Mouse (Mus musculus): ENCODE measurements at regions not wholly inside any gene's neighbourhood (a gene's known extent, or its start where the extent isn't known, plus 50 kb on each side); places are given as distances from the start of the nearest gene placed in this dataset.

DNA sequence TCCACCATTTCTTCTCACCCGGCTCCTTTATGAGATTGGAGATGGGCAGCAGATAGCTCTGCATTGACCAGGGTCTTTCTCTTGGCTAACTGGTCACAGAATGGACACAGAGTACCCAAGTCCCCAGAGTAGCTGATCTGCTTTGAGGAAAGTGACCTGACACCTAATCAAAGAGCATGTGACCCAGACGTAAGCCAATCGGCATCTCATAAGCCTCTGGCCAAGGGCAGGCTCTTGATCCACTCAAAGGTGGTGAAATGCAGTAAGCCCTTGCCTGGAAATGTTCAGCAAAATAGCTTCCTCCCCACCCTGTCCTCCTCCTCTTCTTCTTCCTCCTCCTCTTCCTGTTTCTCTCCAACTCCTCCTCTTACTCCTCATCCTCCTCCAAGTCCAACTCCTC lies 190.3 kb upstream of the Rreb1 start:
- H3K9me3 ChIP-seq, result no peaks in the 10 kb centered on the region
- no peak overlapping the region for H3K4me2 ChIP-seq (replicated peaks)
- H3K27ac ChIP-seq (replicated peaks), result no peak overlapping the region
- no peak overlapping the region for H3K4me3 ChIP-seq
- H3K4me1 ChIP-seq, result no peaks in the 10 kb centered on the region
- no peak overlapping the region for H3K9ac ChIP-seq (replicated peaks)
- 93% methylated on average over 3 of the region's 3 CpGs for WGBS
- no peaks in the 10 kb centered on the region for H3K36me3 ChIP-seq
- no peak for ATAC-seq (replicated peaks)
- no peaks in the 10 kb centered on the region for H3K27me3 ChIP-seq

DNA sequence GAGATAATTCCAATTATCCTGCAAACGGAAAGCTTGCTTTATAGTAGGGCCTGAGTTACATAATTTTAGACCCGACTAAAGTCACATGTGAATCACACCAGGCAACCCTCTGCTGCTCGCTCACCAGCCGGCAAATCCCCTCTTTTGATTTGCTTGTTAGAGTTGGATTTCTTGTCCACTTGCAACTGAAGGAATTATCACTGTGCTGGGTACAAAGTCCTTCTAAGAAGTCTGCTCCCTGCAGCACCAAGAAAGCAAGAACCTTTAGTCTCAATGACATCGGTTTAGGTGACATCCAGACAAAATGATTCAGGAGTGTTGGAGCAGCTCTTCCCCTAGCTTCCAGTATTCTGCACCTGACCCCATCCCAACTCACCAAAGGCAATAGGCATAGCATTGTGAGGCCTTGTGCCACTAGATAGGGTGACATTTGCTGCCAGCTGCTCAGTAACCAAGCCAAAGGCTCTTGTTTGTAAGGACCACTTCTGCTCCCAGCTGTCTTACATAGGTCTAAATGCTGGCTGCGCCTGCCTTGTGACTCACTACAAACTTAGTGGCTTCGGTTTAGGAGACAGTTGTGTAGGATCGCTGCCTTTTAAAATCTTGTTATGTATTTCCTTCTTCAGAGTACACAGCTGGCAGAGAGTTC lies 189.5 kb upstream of the Rreb1 start:
- no peaks in the 10 kb centered on the region for H3K9me3 ChIP-seq
- no peak overlapping the region for H3K4me2 ChIP-seq (replicated peaks)
- H3K36me3 ChIP-seq, result no peaks in the 10 kb centered on the region
- no peak for ATAC-seq (replicated peaks)
- no peaks in the 10 kb centered on the region for H3K27me3 ChIP-seq
- no peaks in the 10 kb centered on the region for H3K4me1 ChIP-seq
- 85% methylated on average over 8 of the region's 8 CpGs for WGBS
- no peak overlapping the region for H3K4me3 ChIP-seq
- no peak overlapping the region for H3K27ac ChIP-seq (replicated peaks)
- no peak overlapping the region for H3K9ac ChIP-seq (replicated peaks)

GRCm38 (mm10) chr13:37592149-37592548 lies 186.1 kb upstream of the Rreb1 start:
- Histone ChIP-seq H3K4me3 (no peak overlapping the region), H3K36me3 (no peaks in the 10 kb centered on the region), H3K4me2 (replicated peaks) (no peak overlapping the region), H3K9me3 (no peaks in the 10 kb centered on the region), H3K9ac (replicated peaks) (no peak overlapping the region), H3K27me3 (no peaks in the 10 kb centered on the region), H3K27ac (replicated peaks) (no peak overlapping the region), H3K4me1 (no peaks in the 10 kb centered on the region)
- WGBS, result 79% methylated on average over 5 of the region's 5 CpGs
- ATAC-seq (replicated peaks), result no peak

DNA sequence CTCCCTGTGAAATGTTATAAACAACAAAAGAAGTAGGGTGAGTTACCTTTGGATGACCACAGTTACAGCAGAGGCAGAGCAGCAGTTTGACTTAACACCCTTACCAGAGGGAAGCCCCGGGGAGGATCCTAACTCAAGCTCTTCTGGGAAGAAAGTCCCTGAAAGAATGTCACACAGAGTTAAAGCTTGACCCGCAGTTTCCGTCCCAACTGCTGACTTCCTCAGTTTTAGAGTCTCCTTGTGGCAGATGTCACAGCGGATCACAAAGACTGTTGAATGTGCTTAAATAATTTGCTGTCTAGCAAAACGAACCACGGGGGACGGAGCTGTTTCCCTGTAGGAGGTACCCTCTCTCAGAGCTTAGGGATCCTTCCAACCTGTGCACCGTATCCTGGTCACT lies 183.0 kb upstream of the Rreb1 start:
- H3K27ac ChIP-seq (replicated peaks), result no peak overlapping the region
- H3K9ac ChIP-seq (replicated peaks), result no peak overlapping the region
- H3K4me2 ChIP-seq (replicated peaks), result no peak overlapping the region
- no peak for ATAC-seq (replicated peaks)
- H3K27me3 ChIP-seq, result no peaks in the 10 kb centered on the region
- H3K4me3 ChIP-seq, result no peak overlapping the region
- H3K9me3 ChIP-seq, result no peaks in the 10 kb centered on the region
- no peaks in the 10 kb centered on the region for H3K36me3 ChIP-seq
- WGBS, result 49% methylated on average over 8 of the region's 8 CpGs
- H3K4me1 ChIP-seq, result no peaks in the 10 kb centered on the region

- Histone ChIP-seq H3K27me3 (no peaks in the 10 kb centered on the region), H3K9ac (replicated peaks) (no peak overlapping the region), H3K27ac (replicated peaks) (no peak overlapping the region), H3K36me3 (no peaks in the 10 kb centered on the region), H3K4me2 (replicated peaks) (no peak overlapping the region), H3K4me1 (0 out of 2 replicates have a peak, but pooled peaks cover 4% of the 10 kb centered on the region), H3K9me3 (no peaks in the 10 kb centered on the region), H3K4me3 (no peak overlapping the region)
- WGBS, result 83% methylated on average over 8 of the region's 8 CpGs
- ATAC-seq (replicated peaks), result no peak
Measured at GRCm38 (mm10) chr13:37597575-37597974, 180.6 kb upstream of the Rreb1 start.

- Histone ChIP-seq H3K9me3 (no peaks in the 10 kb centered on the region), H3K4me1 (0 out of 2 replicates have a peak, but pooled peaks cover 6% of the 10 kb centered on the region), H3K27me3 (no peaks in the 10 kb centered on the region), H3K27ac (replicated peaks) (no peak overlapping the region), H3K4me3 (no peak overlapping the region), H3K4me2 (replicated peaks) (no peak overlapping the region), H3K36me3 (no peaks in the 10 kb centered on the region), H3K9ac (replicated peaks) (no peak overlapping the region)
- ATAC-seq (replicated peaks), result no peak
- 86% methylated on average over 10 of the region's 10 CpGs for WGBS
Measured at GRCm38 (mm10) chr13:37598165-37598775, 179.9 kb upstream of the Rreb1 start.

DNA sequence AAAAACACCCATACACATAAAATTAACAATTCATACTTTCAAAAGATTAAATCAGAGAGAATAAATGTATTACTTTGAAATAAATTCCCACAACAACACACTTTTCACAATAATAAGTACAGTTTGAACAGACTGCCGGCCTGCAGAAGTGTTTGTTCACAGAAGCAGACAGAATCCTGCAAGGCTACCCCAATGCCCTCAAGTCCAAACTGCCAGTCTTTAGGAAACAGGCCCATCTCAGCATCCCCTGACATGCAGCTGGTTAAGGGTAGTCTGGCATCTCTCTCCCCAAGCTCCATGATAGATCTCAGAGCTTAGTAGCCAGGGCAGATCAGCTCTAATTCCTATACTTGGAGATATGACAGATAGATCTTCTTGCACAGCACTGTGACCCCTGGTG lies 178.5 kb upstream of the Rreb1 start:
- WGBS, result 100% methylated on average over 1 of the region's 1 CpGs
- H3K27ac ChIP-seq (replicated peaks), result no peak overlapping the region

GRCm38 (mm10) chr13:37600172-37600571 lies 178.0 kb upstream of the Rreb1 start:
- Histone ChIP-seq H3K4me3 (no peak overlapping the region), H3K27ac (replicated peaks) (no peak overlapping the region), H3K27me3 (no peaks in the 10 kb centered on the region), H3K9me3 (no peaks in the 10 kb centered on the region), H3K9ac (replicated peaks) (no peak overlapping the region), H3K4me1 (0 out of 2 replicates have a peak, but pooled peaks cover 12% of the 10 kb centered on the region), H3K36me3 (no peaks in the 10 kb centered on the region), H3K4me2 (replicated peaks) (no peak overlapping the region)
- ATAC-seq (replicated peaks), result no peak
- WGBS, result 91% methylated on average over 9 of the region's 9 CpGs

More for the DNA sequence above, 178.5 kb upstream of the Rreb1 start:
- ATAC-seq (replicated peaks), result no peak
- Histone ChIP-seq H3K9me3 (no peaks in the 10 kb centered on the region), H3K4me3 (no peak overlapping the region), H3K4me1 (0 out of 2 replicates have a peak, but pooled peaks cover 12% of the 10 kb centered on the region), H3K4me2 (replicated peaks) (no peak overlapping the region), H3K27me3 (no peaks in the 10 kb centered on the region), H3K9ac (replicated peaks) (no peak overlapping the region), H3K36me3 (no peaks in the 10 kb centered on the region)

DNA sequence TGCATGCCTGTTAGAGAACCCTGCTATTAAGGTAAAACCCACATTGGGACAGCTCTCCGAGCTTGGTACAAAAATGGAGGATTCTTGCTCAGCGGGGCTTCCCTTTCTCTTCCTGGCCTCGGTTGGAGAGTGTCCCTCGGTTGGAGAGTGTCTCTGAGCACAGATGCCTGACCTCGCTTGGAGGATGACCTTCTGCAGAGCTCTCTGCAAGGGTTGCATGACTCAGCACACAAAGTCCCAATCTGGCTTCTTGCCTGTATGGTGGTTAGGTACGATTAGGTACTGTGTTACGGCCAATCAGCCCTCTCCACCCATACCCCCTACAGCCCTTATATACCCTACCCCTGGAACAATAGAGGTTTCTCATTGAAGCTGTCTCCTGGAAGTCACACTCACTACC lies 177.1 kb upstream of the Rreb1 start:
- 77% methylated on average over 7 of the region's 7 CpGs for WGBS
- no peaks in the 10 kb centered on the region for H3K9me3 ChIP-seq
- H3K4me2 ChIP-seq (replicated peaks), result no peak overlapping the region
- no peak overlapping the region for H3K27ac ChIP-seq (replicated peaks)
- H3K36me3 ChIP-seq, result no peaks in the 10 kb centered on the region
- ATAC-seq (replicated peaks), result no peak
- no peak overlapping the region for H3K9ac ChIP-seq (replicated peaks)
- 0 out of 2 replicates have a peak, but pooled peaks cover 12% of the 10 kb centered on the region for H3K4me1 ChIP-seq
- no peaks in the 10 kb centered on the region for H3K27me3 ChIP-seq
- H3K4me3 ChIP-seq, result no peak overlapping the region

DNA sequence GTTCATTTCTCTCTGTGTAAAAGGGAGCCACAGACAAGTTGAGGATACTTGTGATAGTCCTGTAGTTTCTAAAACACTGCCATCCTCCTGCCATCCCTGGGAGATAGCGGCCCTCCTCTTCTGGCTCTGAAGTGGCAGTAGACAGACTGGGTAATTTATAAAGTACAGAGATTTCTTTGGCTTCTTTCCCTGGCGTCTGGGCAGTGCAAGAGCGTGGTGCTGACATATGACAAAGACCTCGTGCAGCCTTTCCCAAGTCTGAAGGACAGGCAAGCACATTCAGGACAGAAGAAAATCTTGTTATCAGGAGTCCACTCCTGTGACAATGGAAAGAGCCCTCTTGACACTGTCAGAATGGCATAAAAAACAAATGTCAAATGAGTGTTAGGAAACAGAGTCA lies 175.9 kb upstream of the Rreb1 start:
- H3K4me3 ChIP-seq, result no peak overlapping the region
- no peak overlapping the region for H3K9ac ChIP-seq (replicated peaks)
- 0 out of 2 replicates have a peak, but pooled peaks cover 12% of the 10 kb centered on the region for H3K4me1 ChIP-seq
- H3K27me3 ChIP-seq, result no peaks in the 10 kb centered on the region
- no peak overlapping the region for H3K4me2 ChIP-seq (replicated peaks)
- WGBS, result 69% methylated on average over 4 of the region's 4 CpGs
- no peaks in the 10 kb centered on the region for H3K9me3 ChIP-seq
- ATAC-seq (replicated peaks), result no peak
- H3K36me3 ChIP-seq, result no peaks in the 10 kb centered on the region
- H3K27ac ChIP-seq (replicated peaks), result no peak overlapping the region

DNA sequence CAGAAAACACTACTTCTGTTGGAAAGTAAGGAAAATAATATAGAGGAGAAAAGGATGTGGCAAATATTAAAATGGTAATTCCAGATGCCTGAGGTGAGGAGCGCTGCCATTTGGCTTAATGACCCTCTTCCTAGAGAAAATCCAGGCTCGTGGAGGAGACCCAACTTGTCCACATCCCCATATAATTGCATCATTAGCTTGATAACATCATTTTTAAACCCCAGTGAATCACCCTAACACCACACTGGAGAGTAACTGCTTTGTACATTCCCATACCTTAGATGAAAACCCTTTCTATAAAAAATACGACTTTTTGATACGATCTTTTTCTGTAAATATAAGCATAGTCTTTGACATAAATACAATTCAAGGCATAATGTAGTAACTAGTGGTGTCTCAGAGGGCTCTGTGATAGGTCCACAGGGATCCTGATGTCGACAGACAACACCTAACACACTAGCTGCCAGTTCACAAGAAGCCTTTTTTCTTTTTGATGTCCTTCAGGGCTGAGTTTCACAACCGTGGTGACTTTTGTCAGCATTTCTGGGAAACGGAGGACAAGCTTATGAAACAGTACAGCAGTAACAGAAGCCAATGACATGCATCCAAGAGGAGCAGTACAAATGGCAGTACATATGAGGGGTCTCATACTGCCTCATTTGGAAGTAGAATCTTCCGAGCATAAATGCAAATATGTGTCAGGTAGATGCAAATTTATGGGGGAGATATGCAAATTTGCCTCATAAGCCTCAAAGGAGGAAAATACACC lies 174.8 kb upstream of the Rreb1 start:
- WGBS, result 69% methylated on average over 8 of the region's 8 CpGs
- Histone ChIP-seq H3K9ac (replicated peaks) (no peak overlapping the region), H3K36me3 (no peaks in the 10 kb centered on the region), H3K27ac (replicated peaks) (no peak overlapping the region), H3K27me3 (no peaks in the 10 kb centered on the region), H3K4me1 (0 out of 2 replicates have a peak, but pooled peaks cover 12% of the 10 kb centered on the region), H3K9me3 (no peaks in the 10 kb centered on the region), H3K4me2 (replicated peaks) (no peak overlapping the region), H3K4me3 (no peak overlapping the region)
- peak; percentile 57; the same call in 1 of the 2 replicates for ATAC-seq (replicated peaks)

DNA sequence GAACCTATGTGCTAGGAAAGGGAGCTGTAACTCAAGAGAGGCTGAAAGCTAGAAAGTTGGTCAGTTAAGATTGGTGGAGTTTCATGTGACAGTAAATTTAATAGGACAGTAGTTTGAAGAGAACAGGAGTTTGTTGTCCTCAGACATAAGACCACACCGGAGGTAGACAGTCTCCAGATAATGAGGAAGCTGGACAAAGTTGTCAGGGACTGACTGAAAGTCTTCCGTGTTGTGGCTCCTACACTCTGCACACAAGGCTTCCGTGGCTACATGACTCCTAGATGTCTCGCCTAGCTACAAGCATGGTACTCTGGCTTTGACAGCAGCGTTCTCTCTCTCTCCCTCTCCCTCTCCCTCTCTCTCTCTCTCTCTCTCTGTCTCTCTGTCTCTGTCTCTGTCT lies 171.9 kb upstream of the Rreb1 start:
- H3K4me3 ChIP-seq, result no peak overlapping the region
- H3K36me3 ChIP-seq, result no peaks in the 10 kb centered on the region
- 92% methylated on average over 5 of the region's 5 CpGs for WGBS
- H3K27me3 ChIP-seq, result no peaks in the 10 kb centered on the region
- ATAC-seq (replicated peaks), result no peak
- 0 out of 2 replicates have a peak, but pooled peaks cover 12% of the 10 kb centered on the region for H3K4me1 ChIP-seq
- no peak overlapping the region for H3K4me2 ChIP-seq (replicated peaks)
- H3K9me3 ChIP-seq, result no peaks in the 10 kb centered on the region
- no peak overlapping the region for H3K27ac ChIP-seq (replicated peaks)
- H3K9ac ChIP-seq (replicated peaks), result no peak overlapping the region
